Mouse (Mus musculus) cortical plate, adult 2 months (tissue): ENCODE measurements around the gene Cpa5.

Experiments
- CTCF ChIP-seq: fragments of 200-500 bp; IDR thresholded peaks from 2 replicates; pipeline ENCODE4 v1.5.1; 2011; ENCODE audit warnings: mild to moderate bottlenecking, control low read depth, low read length; ENCODE audit not compliant: insufficient read depth; ENCODE audit errors: extremely low read depth
- POLR2A ChIP-seq: fragments of 200-500 bp; IDR thresholded peaks from 2 replicates; pipeline ENCODE4 v1.6.1; 2011; ENCODE audit warnings: mild to moderate bottlenecking, low read length, control low read depth; ENCODE audit not compliant: insufficient read depth; ENCODE audit errors: extremely low read depth

GRCm38 (mm10) chr6:30600033-30600432, 10.8 kb upstream of the Cpa5 start:
- TF ChIP-seq POLR2A = no peak
- TF ChIP-seq CTCF = no peak
